Mouse (Mus musculus) MEL (cell line): ENCODE measurements at regions not wholly inside any gene's neighbourhood (a gene's known extent, or its start where the extent isn't known, plus 50 kb on each side); places are given as distances from the start of the nearest gene placed in this dataset.

Experiments
- DNase-seq: peaks from one replicate; pipeline ENCODE4 v3.0.0; 2011; ENCODE audit warnings: low read depth, low spot score
- H3K27ac ChIP-seq: 2 replicates; pipeline ENCODE4 v1.5.1; 2012; ENCODE audit warnings: low read depth, mild to moderate bottlenecking, control low read depth, low read length, moderate library complexity; ENCODE audit not compliant: control insufficient read depth
- H3K27me3 ChIP-seq, 2 experiments: fragments of 150-350 bp in 1 of 2; sonication (generic) in 1 of 2; 2 replicates each; pipeline ENCODE4 v1.6.1; 2012; ENCODE audit warnings: low read length in 2 of 2, mild to moderate bottlenecking in 2 of 2, improper control_type of control experiment in 1 of 2, moderate library complexity in 1 of 2; ENCODE audit not compliant: insufficient read depth in 2 of 2, control insufficient read depth in 1 of 2
- H3K36me3 ChIP-seq, 2 experiments: 2 replicates each; pipeline ENCODE4 v1.6.1; 2012 to 2014; ENCODE audit warnings: low read length in 2 of 2, improper control_type of control experiment in 1 of 2, inconsistent platforms in 1 of 2, mild to moderate bottlenecking in 1 of 2; ENCODE audit not compliant: insufficient read depth in 2 of 2, control insufficient read depth in 1 of 2
- H3K4me1 ChIP-seq, 2 experiments: fragments of 150-350 bp in 1 of 2; sonication (generic) in 1 of 2; 2 replicates each; pipeline ENCODE4 v1.6.1; 2012; ENCODE audit warnings: low read length in 2 of 2, improper control_type of control experiment in 1 of 2, mild to moderate bottlenecking in 1 of 2; ENCODE audit not compliant: insufficient read depth in 2 of 2, control insufficient read depth in 1 of 2
- H3K4me3 ChIP-seq, 2 experiments: fragments of 150-350 bp in 1 of 2; sonication (generic) in 1 of 2; 2 replicates each; pipeline ENCODE4 v1.5.1; 2012; ENCODE audit warnings: low read depth in 2 of 2, low read length in 2 of 2, mild to moderate bottlenecking in 2 of 2, moderate library complexity in 2 of 2, control low read depth in 1 of 2, improper control_type of control experiment in 1 of 2; ENCODE audit not compliant: control insufficient read depth in 1 of 2, insufficient read depth in 1 of 2
- H3K79me2 ChIP-seq: 2 replicates; pipeline ENCODE4 v1.6.1; 2012; ENCODE audit warnings: mild to moderate bottlenecking, low read length, moderate library complexity; ENCODE audit not compliant: control insufficient read depth, poor library complexity, insufficient read depth
- H3K9ac ChIP-seq: 2 replicates; pipeline ENCODE4 v1.6.1; 2012; ENCODE audit warnings: low read depth, mild to moderate bottlenecking, control low read depth, low read length, moderate library complexity; ENCODE audit not compliant: control insufficient read depth, poor library complexity, severe bottlenecking
- H3K9me3 ChIP-seq: fragments of 150-350 bp; sonication (generic); replicated peaks from 2 replicates; pipeline ENCODE4 v1.6.1; 2012; ENCODE audit warnings: mild to moderate bottlenecking, low read length, improper control_type of control experiment, moderate library complexity; ENCODE audit not compliant: insufficient read depth
- CHD1 ChIP-seq: IDR thresholded peaks from 2 replicates; pipeline ENCODE4 v1.6.1; 2012; ENCODE audit warnings: low read depth, mild to moderate bottlenecking, inconsistent platforms, low read length, improper control_type of control experiment
- CHD2 ChIP-seq: IDR thresholded peaks from 2 replicates; pipeline ENCODE4 v1.6.1; 2011; ENCODE audit warnings: low read length, improper control_type of control experiment
- E2F4 ChIP-seq: IDR thresholded peaks from 2 replicates; pipeline ENCODE4 v1.6.1; 2011; ENCODE audit warnings: low read depth, low read length, improper control_type of control experiment, borderline replicate concordance
- ETS1 ChIP-seq: IDR thresholded peaks from 2 replicates; pipeline ENCODE4 v1.6.1; 2012; ENCODE audit warnings: low read depth, mild to moderate bottlenecking, inconsistent platforms, low read length, improper control_type of control experiment, moderate library complexity
- GABPA ChIP-seq: IDR thresholded peaks from 2 replicates; pipeline ENCODE4 v1.6.1; 2012; ENCODE audit warnings: low read depth, mild to moderate bottlenecking, inconsistent platforms, low read length, improper control_type of control experiment, moderate library complexity
- HCFC1 ChIP-seq: IDR thresholded peaks from 2 replicates; pipeline ENCODE4 v1.6.1; 2012; ENCODE audit warnings: low read depth, mild to moderate bottlenecking, inconsistent platforms, low read length, improper control_type of control experiment, moderate library complexity
- JUND ChIP-seq: IDR thresholded peaks from 2 replicates; pipeline ENCODE4 v1.6.1; 2011; ENCODE audit warnings: low read depth, mild to moderate bottlenecking, improper control_type of control experiment, low read length
- KAT2A ChIP-seq: conservative IDR thresholded peaks from 2 replicates; pipeline ENCODE4 v1.6.1; 2012; ENCODE audit warnings: low read depth, low read length, improper control_type of control experiment, inconsistent platforms
- MAFK ChIP-seq: IDR thresholded peaks from 2 replicates; pipeline ENCODE4 v1.6.1; 2011; ENCODE audit warnings: low read depth, mild to moderate bottlenecking, low read length, improper control_type of control experiment, borderline replicate concordance
- MAZ ChIP-seq: IDR thresholded peaks from 2 replicates; pipeline ENCODE4 v1.6.1; 2012; ENCODE audit warnings: low read depth, mild to moderate bottlenecking, inconsistent platforms, low read length, improper control_type of control experiment
- MEF2A ChIP-seq: IDR thresholded peaks from 2 replicates; pipeline ENCODE4 v1.6.1; 2014; ENCODE audit warnings: low read depth, mild to moderate bottlenecking, inconsistent platforms, low read length, improper control_type of control experiment; ENCODE audit not compliant: poor library complexity, insufficient replicate concordance, severe bottlenecking; ENCODE audit errors: extremely low read depth
- MXI1 ChIP-seq: IDR thresholded peaks from 2 replicates; pipeline ENCODE4 v1.6.1; 2011; ENCODE audit warnings: mild to moderate bottlenecking, low read depth, low read length, improper control_type of control experiment
- MYB ChIP-seq: IDR thresholded peaks from 2 replicates; pipeline ENCODE4 v1.6.1; 2011; ENCODE audit warnings: mild to moderate bottlenecking, low read depth, low read length, improper control_type of control experiment
- NELFE ChIP-seq: IDR thresholded peaks from 2 replicates; pipeline ENCODE4 v1.6.1; 2011; ENCODE audit warnings: low read depth, low read length, improper control_type of control experiment
- NRF1 ChIP-seq: IDR thresholded peaks from 2 replicates; pipeline ENCODE4 v1.6.1; 2014; ENCODE audit warnings: low read depth, mild to moderate bottlenecking, inconsistent platforms, low read length, improper control_type of control experiment, moderate library complexity; ENCODE audit not compliant: poor library complexity, insufficient read depth, severe bottlenecking
- POLR2A ChIP-seq, 2 experiments: IDR thresholded peaks; 2 replicates each; pipeline ENCODE4 v1.6.1; 2011 to 2012; ENCODE audit warnings: low read length in 2 of 2, mild to moderate bottlenecking in 2 of 2, control low read depth in 1 of 2, improper control_type of control experiment in 1 of 2, low read depth in 1 of 2, moderate library complexity in 1 of 2; ENCODE audit not compliant: control insufficient read depth in 1 of 2, insufficient read depth in 1 of 2, poor library complexity in 1 of 2
- POLR2AphosphoS2 ChIP-seq: IDR thresholded peaks from 2 replicates; pipeline ENCODE4 v1.6.1; 2011; ENCODE audit warnings: low read length, improper control_type of control experiment
- RCOR1 ChIP-seq: IDR thresholded peaks from 2 replicates; pipeline ENCODE4 v1.6.1; 2012; ENCODE audit warnings: low read depth, mild to moderate bottlenecking, inconsistent platforms, low read length, improper control_type of control experiment
- SIN3A ChIP-seq: IDR thresholded peaks from 2 replicates; pipeline ENCODE4 v1.6.1; 2012; ENCODE audit warnings: low read length, improper control_type of control experiment, inconsistent platforms
- SMC3 ChIP-seq: IDR thresholded peaks from 2 replicates; pipeline ENCODE4 v1.6.1; 2011; ENCODE audit warnings: low read depth, low read length, improper control_type of control experiment
- TBP ChIP-seq: IDR thresholded peaks from 2 replicates; pipeline ENCODE4 v1.8.0; 2011; ENCODE audit warnings: low read depth, low read length, improper control_type of control experiment
- ZKSCAN1 ChIP-seq: IDR thresholded peaks from 2 replicates; pipeline ENCODE4 v1.6.1; 2012; ENCODE audit warnings: low read depth, mild to moderate bottlenecking, inconsistent platforms, low read length, improper control_type of control experiment, moderate library complexity
- ZMIZ1 ChIP-seq: IDR thresholded peaks from 2 replicates; pipeline ENCODE4 v1.6.1; 2012; ENCODE audit warnings: low read depth, mild to moderate bottlenecking, inconsistent platforms, low read length, improper control_type of control experiment, moderate library complexity
- ZNF384 ChIP-seq: IDR thresholded peaks from 2 replicates; pipeline ENCODE4 v1.6.1; 2012; ENCODE audit warnings: low read depth, mild to moderate bottlenecking, inconsistent platforms, low read length, improper control_type of control experiment

- DNase-seq = no peak
- peaks cover 0 to 5% of the 10 kb centered on the region in 2 experiments; a peak in 1 of 4 replicates for H3K4me1 ChIP-seq
- H3K36me3 ChIP-seq = no peaks in the 10 kb centered on the region
- no peak for TF ChIP-seq NELFE
- TF ChIP-seq KAT2A = no peak
- TF ChIP-seq TBP = no peak
- no peak for TF ChIP-seq GABPA
- no peak overlapping the region for H3K9ac ChIP-seq
- H3K27ac ChIP-seq = no peak overlapping the region
- no peak overlapping the region for H3K4me3 ChIP-seq
- no peaks in the 10 kb centered on the region for H3K79me2 ChIP-seq
- H3K27me3 ChIP-seq = no peaks in the 10 kb centered on the region
- H3K9me3 ChIP-seq = no peaks in the 10 kb centered on the region
Observed at GRCm38 (mm10) chr10:43729184-43729583, 151.1 kb downstream of the Cd24a start.

- TF ChIP-seq SMC3 (no peak), MEF2A (no peak), MXI1 (no peak), SIN3A (no peak), MAFK (peak; percentile 48; the same call in 1 of the 2 replicates), E2F4 (no peak), MAZ (no peak)
- H3K27me3 ChIP-seq = no peaks in the 10 kb centered on the region
Observed at GRCm38 (mm10) chr10:43733618-43734415, 155.7 kb downstream of the Cd24a start.

GRCm38 (mm10) chr10:43739181-43739580, 161.1 kb downstream of the Cd24a start:
- TF ChIP-seq ZNF384 (no peak), MAZ (no peak), RCOR1 (no peak), TBP (no peak), E2F4 (no peak), JUND (no peak), ZMIZ1 (no peak), NRF1 (no peak), HCFC1 (no peak), SMC3 (no peak), ETS1 (no peak), POLR2A (IDR thresholded peaks at IDR 0.05; ENCODE audit: control insufficient read depth in 1 of 2, insufficient read depth in 1 of 2, low read depth in 1 of 2, low read length in 2 of 2, poor library complexity in 1 of 2) (no peak), CHD1 (no peak), ZKSCAN1 (no peak), GABPA (no peak), POLR2AphosphoS2 (no peak), MYB (no peak), CHD2 (no peak)
- DNase-seq = no peak
- Histone ChIP-seq H3K79me2 (no peaks in the 10 kb centered on the region), H3K36me3 (peaks cover 0 to 9% of the 10 kb centered on the region in 2 experiments; a peak in 2 of 4 replicates), H3K9ac (no peak overlapping the region), H3K4me1 (peaks cover 7 to 19% of the 10 kb centered on the region in 2 experiments), H3K27ac (no peak overlapping the region), H3K27me3 (no peaks in the 10 kb centered on the region), H3K4me3 (no peak overlapping the region), H3K9me3 (no peaks in the 10 kb centered on the region)

More at GRCm38 (mm10) chr10:43733618-43734415, 155.7 kb downstream of the Cd24a start:
- H3K27ac ChIP-seq = no peak overlapping the region
- H3K9me3 ChIP-seq = no peaks in the 10 kb centered on the region
- H3K79me2 ChIP-seq = no peaks in the 10 kb centered on the region
- H3K36me3 ChIP-seq = no peaks in the 10 kb centered on the region
- no peak overlapping the region for H3K9ac ChIP-seq
- no peak overlapping the region for H3K4me3 ChIP-seq
- H3K4me1 ChIP-seq = peaks cover 0 to 4% of the 10 kb centered on the region in 2 experiments; a peak in 1 of 4 replicates
- DNase-seq = no peak
